Mouse (Mus musculus) forebrain, embryonic 15.5 days (tissue): ENCODE measurements around the gene Slc9a2. TPM values are rescaled to one million over a fixed set of nuclear protein-coding genes. Genes with fewer than 3 reads are reported as not detected.
"Not testable (repeated sequence)": the region's sequence is repeated elsewhere in the genome, so short reads cannot be mapped to it uniquely, and the experiment has no call there.

Experiments used
- ATAC-seq: fragments of 200-750 bp; cut with Nextera tagmentation; replicated peaks from 2 replicates; pipeline ENCODE4 v1.8.0; 2017; ENCODE audit warnings: mild to moderate bottlenecking, moderate TSS enrichment, moderate library complexity
- H3K27ac ChIP-seq: fragments of 300-500 bp; sonication (generic); replicated peaks from 2 replicates; pipeline ENCODE4 v1.5.1; 2015; ENCODE audit warnings: mild to moderate bottlenecking, inconsistent platforms
- H3K27me3 ChIP-seq: fragments of 300-500 bp; sonication (generic); 2 replicates; pipeline ENCODE4 v1.6.1; 2015; ENCODE audit warnings: inconsistent platforms
- H3K36me3 ChIP-seq: fragments of 300-500 bp; sonication (generic); 2 replicates; pipeline ENCODE4 v1.6.1; 2015; ENCODE audit warnings: mild to moderate bottlenecking, inconsistent platforms
- H3K4me1 ChIP-seq: fragments of 300-500 bp; sonication (generic); 2 replicates; pipeline ENCODE4 v1.6.1; 2015; ENCODE audit warnings: inconsistent platforms
- H3K4me2 ChIP-seq: fragments of 300-500 bp; sonication (generic); replicated peaks from 2 replicates; pipeline ENCODE4 v1.6.1; 2015; ENCODE audit warnings: mild to moderate bottlenecking, inconsistent platforms
- H3K4me3 ChIP-seq: fragments of 300-500 bp; sonication (generic); 2 replicates; pipeline ENCODE4 v1.5.1; 2015; ENCODE audit warnings: mild to moderate bottlenecking, inconsistent platforms
- H3K9ac ChIP-seq: fragments of 300-500 bp; sonication (generic); replicated peaks from 2 replicates; pipeline ENCODE4 v1.6.1; 2015; ENCODE audit warnings: mild to moderate bottlenecking, inconsistent platforms
- H3K9me3 ChIP-seq: fragments of 300-500 bp; sonication (generic); 2 replicates; pipeline ENCODE4 v1.6.1; 2016; ENCODE audit warnings: inconsistent platforms
- WGBS: fragments of 180-500 bp; shearing (Covaris S2); methylation state at CpG from one replicate; pipeline ENCODE4 v1.1.7; 2015; ENCODE audit warnings: mixed read lengths; 5-methylcytosine and 5-hydroxymethylcytosine counted together
- polyA plus RNA-seq: library from polyadenylated mRNA; unstranded; fragments of >200 nt; fragmentation: Nextera tagmentation; extraction: Ambion mirVana; gene quantifications from 2 replicates; pipeline ENCODE4 v1.2.1, GENCODE M21; 2015

Gene Slc9a2
- polyA plus RNA-seq, 1 experiment from 2014 or later, result 0.09 TPM

DNA sequence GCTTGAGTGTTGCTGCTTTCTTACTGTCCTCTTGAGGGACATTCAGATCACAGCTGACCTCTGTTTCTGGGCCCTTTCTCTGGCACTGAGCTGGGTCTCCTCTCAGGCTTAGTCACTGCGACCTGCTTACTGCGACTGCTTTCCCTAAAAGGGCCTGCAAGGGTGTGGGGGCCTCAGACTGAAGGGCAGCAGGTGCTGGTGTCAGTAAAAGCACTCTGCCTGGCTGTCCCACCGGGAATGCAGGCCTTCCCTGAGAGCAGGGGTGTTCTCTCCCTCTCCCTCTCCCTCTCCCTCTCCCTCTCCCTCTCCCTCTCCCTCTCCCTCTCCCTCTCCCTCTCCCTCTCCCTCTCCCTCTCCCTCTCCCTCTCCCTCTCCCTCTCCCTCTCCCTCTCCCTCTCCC lies 12.9 kb upstream of the Slc9a2 start:
- not testable (repeated sequence) for H3K4me2 ChIP-seq, H3K4me1 ChIP-seq, ATAC-seq, H3K36me3 ChIP-seq, H3K4me3 ChIP-seq, H3K27me3 ChIP-seq, H3K9ac ChIP-seq, H3K9me3 ChIP-seq, H3K27ac ChIP-seq
- 13% methylated on average over 3 of the region's 3 CpGs for WGBS

DNA sequence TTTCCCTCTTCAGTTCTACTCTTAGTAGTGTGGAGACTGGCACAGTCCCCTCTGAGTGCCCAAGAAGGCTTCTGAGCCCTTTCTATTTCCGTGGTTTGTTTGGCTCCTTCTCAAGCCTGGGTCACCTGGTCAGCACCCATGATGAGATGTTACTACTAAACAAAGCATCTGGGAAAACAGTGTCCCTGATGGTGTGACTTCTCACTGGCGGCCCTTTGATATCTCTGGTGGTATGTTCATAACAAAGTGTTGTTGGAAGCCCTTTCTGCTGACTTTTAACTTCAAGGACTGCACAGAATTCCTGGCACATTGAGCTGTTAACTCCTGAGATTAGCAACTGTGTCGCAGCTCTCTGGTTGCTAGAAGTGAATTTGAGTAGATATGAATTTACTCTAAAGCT lies 10.3 kb upstream of the Slc9a2 start:
- no peaks in the 10 kb centered on the region for H3K9me3 ChIP-seq
- H3K4me2 ChIP-seq, result no peak overlapping the region
- H3K4me1 ChIP-seq, result no peaks in the 10 kb centered on the region
- 84% methylated on average over 3 of the region's 3 CpGs for WGBS
- H3K27ac ChIP-seq, result no peak overlapping the region
- no peaks in the 10 kb centered on the region for H3K27me3 ChIP-seq
- no peaks in the 10 kb centered on the region for H3K36me3 ChIP-seq
- no peak overlapping the region for H3K4me3 ChIP-seq
- no peak for ATAC-seq
- no peak overlapping the region for H3K9ac ChIP-seq

DNA sequence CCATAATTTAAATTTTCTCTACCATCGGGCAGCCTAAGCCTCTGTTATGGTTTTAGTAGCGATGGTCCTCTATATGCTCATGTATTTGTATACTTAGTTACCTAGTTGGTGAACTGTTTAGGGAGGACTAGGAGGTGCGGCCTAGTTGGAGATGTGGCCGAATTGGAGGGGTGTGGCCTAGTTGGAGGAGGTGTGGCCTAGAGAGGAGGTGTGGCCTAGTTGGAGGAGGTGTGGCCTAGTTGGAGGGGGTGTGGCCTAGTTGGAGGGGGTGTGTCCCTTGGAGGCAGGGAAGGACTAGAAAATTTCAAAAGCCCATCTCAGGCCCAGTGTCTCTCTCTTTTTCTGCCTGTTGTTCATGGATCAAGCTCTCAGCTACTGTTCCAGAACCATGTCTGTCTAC lies 8.9 kb upstream of the Slc9a2 start:
- no peaks in the 10 kb centered on the region for H3K36me3 ChIP-seq
- H3K27me3 ChIP-seq, result no peaks in the 10 kb centered on the region
- ATAC-seq, result no peak
- no peaks in the 10 kb centered on the region for H3K4me1 ChIP-seq
- no peak overlapping the region for H3K4me3 ChIP-seq
- H3K27ac ChIP-seq, result no peak overlapping the region
- no peak overlapping the region for H3K9ac ChIP-seq
- no peaks in the 10 kb centered on the region for H3K9me3 ChIP-seq
- H3K4me2 ChIP-seq, result no peak overlapping the region
- 95% methylated on average over 4 of the region's 4 CpGs for WGBS

DNA sequence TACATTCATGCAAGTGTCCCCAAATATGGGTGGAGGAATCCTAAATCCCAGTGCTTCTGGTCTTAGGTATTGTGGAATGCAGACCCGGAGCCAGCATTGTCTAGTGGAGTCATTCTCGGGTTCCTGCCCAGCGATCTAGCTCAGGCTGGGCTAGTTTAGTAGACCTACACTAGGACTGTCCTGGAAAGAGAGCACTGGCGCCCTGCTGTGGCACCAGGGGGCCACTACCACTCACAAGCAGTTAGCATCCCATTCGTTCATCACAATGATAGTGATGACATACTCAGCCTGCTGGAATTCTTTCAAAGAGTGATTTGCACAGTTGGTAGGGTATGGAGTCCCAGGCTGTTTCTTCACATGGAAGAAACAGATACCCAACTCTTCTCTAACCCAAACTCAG lies 3.1 kb upstream of the Slc9a2 start:
- H3K27me3 ChIP-seq, result peaks cover 32% of the 10 kb centered on the region
- no peak overlapping the region for H3K4me3 ChIP-seq
- H3K9me3 ChIP-seq, result no peaks in the 10 kb centered on the region
- ATAC-seq, result no peak
- H3K4me2 ChIP-seq, result no peak overlapping the region
- 54% methylated on average over 5 of the region's 5 CpGs for WGBS
- H3K4me1 ChIP-seq, result peaks cover 21% of the 10 kb centered on the region
- H3K36me3 ChIP-seq, result no peaks in the 10 kb centered on the region
- H3K27ac ChIP-seq, result no peak overlapping the region
- H3K9ac ChIP-seq, result no peak overlapping the region

DNA sequence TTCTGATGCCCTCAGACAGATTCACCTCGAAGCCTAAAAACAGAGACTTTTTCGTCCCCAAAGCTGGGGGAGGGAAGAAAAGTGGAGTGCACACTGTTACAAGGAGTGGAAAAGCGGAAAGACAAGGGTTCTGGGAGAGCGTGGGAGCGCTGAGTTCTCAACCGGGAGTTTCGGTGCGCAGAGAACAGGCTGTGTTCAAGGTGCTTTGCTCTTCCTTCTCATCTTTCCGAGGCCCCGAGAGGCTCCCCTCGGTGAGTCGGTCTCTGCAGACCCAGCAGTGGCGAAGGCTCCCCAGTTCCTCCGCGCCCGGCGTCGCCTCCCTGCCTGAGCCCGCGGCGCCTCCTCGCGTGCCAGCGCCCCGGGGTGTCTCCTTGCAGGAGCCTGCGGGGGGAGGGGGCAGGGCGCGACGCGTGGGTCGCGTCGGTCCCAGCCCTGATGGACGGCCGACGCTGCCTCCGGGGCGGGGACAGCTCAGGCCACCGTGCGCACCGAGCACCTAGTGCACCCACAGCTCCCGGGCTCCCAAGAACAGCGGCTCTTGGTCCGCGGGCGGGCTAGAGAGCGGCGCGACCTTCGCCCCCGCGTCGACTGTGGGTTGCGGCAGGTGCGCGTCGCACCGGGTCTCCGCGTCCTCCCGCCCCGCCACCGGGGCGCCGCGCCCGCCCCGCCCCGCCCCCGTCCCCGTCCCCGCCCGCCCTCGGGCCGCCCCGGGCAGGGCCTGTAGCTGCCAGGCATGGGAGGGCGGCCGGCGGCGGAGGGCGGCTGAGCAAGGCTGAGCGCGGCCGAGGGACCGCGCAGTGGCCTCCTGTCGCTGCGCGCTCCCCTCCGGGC lies 709 bp downstream of the Slc9a2 start:
- Histone ChIP-seq H3K9ac (peak overlapping the region; percentile 53), H3K4me2 (peak overlapping the region; percentile 100), H3K36me3 (no peaks in the 10 kb centered on the region), H3K9me3 (no peaks in the 10 kb centered on the region), H3K27ac (no peak overlapping the region), H3K27me3 (peaks cover 48% of the 10 kb centered on the region), H3K4me3 (peak overlapping the region; percentile 64), H3K4me1 (peaks cover 21% of the 10 kb centered on the region)
- ATAC-seq, result peak; percentile 84
- under 1% methylated on average over 66 of the region's 90 CpGs for WGBS

DNA sequence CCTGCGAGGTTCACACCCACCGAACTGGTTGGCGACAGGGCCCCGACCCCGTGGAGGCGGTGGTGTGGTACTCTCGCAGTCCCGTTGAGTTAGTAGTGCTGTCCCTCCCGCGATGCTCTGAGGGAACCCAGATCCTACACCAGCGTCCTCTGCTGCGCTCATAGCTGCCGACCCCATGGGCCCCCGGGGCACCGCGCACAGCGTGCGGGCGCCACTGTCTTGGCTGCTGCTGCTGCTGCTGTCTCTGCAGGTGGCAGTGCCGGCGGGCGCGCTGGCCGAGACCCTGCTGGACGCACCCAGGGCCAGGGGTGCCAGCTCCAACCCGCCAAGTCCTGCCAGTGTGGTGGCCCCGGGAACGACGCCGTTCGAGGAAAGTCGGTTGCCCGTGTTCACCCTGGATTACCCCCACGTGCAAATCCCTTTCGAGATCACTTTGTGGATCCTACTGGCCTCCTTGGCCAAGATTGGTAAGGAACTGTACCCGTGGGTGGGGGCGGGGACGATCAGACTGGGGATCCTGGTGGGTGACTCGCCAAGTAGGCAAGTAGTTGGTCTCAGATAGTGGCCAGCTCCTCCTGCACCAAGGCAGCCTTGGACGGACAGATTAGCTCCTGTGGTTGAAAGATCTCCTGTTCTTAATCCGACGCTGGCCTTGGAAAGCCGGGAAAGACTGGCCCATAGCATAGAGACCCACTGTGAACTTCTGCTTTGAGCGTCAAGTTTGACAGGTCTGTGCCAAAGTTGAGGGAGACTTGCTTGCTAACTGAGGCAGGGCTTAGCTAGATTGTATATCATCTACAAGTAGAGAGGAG lies 1.5 kb downstream of the Slc9a2 start:
- no peak; the same call in none of the 2 replicates for ATAC-seq

DNA sequence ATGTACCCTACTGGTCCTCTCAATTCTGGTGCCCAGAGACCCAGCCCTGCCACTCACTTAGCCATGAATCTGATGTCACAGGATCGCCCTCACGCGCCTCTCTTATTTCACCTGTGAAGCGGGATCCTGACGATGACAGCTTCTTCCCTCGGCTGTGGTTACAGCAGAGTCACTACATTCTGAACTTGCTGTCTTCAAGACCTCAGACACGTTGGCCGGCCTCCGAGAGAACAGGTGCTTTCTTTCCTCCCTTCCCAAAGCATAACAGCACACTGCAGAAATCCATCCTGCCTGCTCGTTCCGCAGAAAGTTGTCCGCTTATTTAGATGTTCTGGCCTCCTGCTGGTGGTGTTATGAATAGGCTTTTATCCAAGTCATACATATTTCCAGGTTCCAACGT lies 13.9 kb downstream of the Slc9a2 start:
- H3K4me2 ChIP-seq, result no peak overlapping the region
- H3K27me3 ChIP-seq, result no peaks in the 10 kb centered on the region
- no peaks in the 10 kb centered on the region for H3K4me1 ChIP-seq
- H3K36me3 ChIP-seq, result no peaks in the 10 kb centered on the region
- H3K9ac ChIP-seq, result no peak overlapping the region
- no peak overlapping the region for H3K4me3 ChIP-seq
- WGBS, result 84% methylated on average over 13 of the region's 13 CpGs
- H3K9me3 ChIP-seq, result no peaks in the 10 kb centered on the region
- H3K27ac ChIP-seq, result no peak overlapping the region
- ATAC-seq, result no peak

More for the DNA sequence above, 1.5 kb downstream of the Slc9a2 start:
- Histone ChIP-seq H3K4me1 (peaks cover 21% of the 10 kb centered on the region), H3K4me2 (peak overlapping the region; percentile 100), H3K27ac (no peak overlapping the region), H3K4me3 (peak overlapping the region; percentile 64), H3K36me3 (no peaks in the 10 kb centered on the region), H3K9me3 (no peaks in the 10 kb centered on the region), H3K27me3 (peaks cover 48% of the 10 kb centered on the region), H3K9ac (peak overlapping the region; percentile 53)
- WGBS, result 4% methylated on average over 44 of the region's 44 CpGs

DNA sequence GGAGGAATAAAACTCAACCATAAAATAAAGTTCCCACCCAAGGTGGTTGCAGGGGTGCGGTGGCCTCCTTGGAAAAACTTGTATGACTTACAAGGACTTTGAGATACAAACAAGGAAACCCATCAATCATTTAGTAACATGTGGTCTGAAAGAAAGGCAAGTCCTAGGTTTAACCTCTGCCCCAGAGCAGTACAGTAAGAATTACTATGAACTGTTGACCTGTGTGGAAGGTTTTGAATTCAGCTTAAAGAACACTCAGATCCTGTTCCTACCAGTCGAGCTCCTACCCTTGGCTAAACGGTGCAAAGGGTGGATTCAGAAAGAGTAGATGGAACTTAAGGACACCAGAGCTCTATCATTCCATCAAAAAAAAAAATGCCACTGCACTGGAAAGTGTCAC lies 16.1 kb downstream of the Slc9a2 start:
- Histone ChIP-seq H3K27ac (no peak overlapping the region), H3K36me3 (no peaks in the 10 kb centered on the region), H3K4me3 (no peak overlapping the region), H3K4me2 (no peak overlapping the region), H3K27me3 (no peaks in the 10 kb centered on the region), H3K4me1 (no peaks in the 10 kb centered on the region), H3K9me3 (no peaks in the 10 kb centered on the region), H3K9ac (no peak overlapping the region)
- no peak for ATAC-seq
- 94% methylated on average over 3 of the region's 3 CpGs for WGBS

DNA sequence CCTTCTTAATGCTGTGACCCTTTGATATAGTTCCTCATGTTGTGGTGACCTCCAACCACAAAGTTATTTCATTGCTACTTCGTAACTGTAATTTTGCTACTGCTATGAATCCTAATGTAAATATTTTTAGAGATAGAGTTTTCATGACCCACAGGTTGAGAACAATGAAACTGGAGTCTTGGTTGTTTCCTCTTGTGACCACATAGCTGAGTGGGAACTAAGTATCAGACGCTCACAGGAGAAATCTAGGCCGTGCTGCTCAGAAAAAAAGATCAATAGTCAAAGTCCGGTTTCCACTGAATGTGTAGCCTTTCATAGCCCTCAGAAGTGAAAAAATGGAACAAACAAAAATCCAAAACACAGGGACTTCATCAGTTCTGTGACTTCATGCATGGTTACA lies 24.7 kb downstream of the Slc9a2 start:
- Histone ChIP-seq H3K36me3 (no peaks in the 10 kb centered on the region), H3K27ac (no peak overlapping the region), H3K4me3 (no peak overlapping the region), H3K27me3 (no peaks in the 10 kb centered on the region), H3K9ac (no peak overlapping the region), H3K4me1 (no peaks in the 10 kb centered on the region), H3K4me2 (no peak overlapping the region), H3K9me3 (no peaks in the 10 kb centered on the region)
- WGBS, result 89% methylated on average over 4 of the region's 4 CpGs
- no peak for ATAC-seq

DNA sequence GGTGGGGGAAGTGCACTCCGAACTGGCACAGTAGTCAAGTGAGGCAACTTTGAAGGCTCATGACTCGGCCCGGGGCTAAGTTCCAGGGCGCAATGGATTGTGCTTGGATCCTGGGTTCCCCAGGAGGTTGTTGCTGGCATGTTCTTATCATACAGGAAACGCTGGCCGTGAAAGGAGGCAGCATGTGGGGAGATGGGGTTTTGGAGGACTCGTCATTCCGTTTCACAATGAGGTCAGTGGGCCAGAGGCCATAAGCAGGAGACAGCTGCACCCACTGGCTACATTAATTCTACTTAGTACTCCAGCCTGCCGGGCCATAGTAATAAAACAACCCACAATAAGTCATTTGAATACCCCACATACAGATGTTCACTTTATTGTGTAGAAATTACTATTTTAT lies 34.6 kb downstream of the Slc9a2 start:
- Histone ChIP-seq H3K4me2 (no peak overlapping the region), H3K9ac (no peak overlapping the region), H3K9me3 (no peaks in the 10 kb centered on the region), H3K4me1 (no peaks in the 10 kb centered on the region), H3K27me3 (no peaks in the 10 kb centered on the region), H3K27ac (no peak overlapping the region), H3K4me3 (no peak overlapping the region), H3K36me3 (no peaks in the 10 kb centered on the region)
- no peak for ATAC-seq
- WGBS, result 88% methylated on average over 9 of the region's 9 CpGs

DNA sequence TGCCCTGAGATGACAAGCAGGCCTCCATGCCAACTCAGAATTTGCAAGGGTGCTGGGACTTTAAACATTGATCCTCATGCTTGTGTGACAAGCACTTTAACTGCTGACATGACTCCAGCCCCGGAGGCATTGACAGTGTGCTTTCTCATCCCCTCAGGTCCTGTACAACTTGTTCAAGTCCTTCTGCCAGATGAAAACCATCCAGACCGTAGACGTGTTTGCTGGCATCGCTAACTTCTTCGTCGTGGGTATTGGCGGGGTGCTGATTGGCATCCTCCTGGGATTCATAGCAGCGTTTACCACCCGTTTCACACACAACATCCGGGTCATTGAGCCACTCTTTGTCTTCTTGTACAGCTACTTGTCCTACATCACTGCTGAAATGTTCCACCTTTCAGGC lies 45.7 kb downstream of the Slc9a2 start:
- Histone ChIP-seq H3K4me2 (no peak overlapping the region), H3K27me3 (no peaks in the 10 kb centered on the region), H3K4me3 (no peak overlapping the region), H3K27ac (no peak overlapping the region), H3K9me3 (no peaks in the 10 kb centered on the region), H3K36me3 (no peaks in the 10 kb centered on the region), H3K9ac (no peak overlapping the region), H3K4me1 (no peaks in the 10 kb centered on the region)
- ATAC-seq, result no peak
- 76% methylated on average over 10 of the region's 10 CpGs for WGBS

DNA sequence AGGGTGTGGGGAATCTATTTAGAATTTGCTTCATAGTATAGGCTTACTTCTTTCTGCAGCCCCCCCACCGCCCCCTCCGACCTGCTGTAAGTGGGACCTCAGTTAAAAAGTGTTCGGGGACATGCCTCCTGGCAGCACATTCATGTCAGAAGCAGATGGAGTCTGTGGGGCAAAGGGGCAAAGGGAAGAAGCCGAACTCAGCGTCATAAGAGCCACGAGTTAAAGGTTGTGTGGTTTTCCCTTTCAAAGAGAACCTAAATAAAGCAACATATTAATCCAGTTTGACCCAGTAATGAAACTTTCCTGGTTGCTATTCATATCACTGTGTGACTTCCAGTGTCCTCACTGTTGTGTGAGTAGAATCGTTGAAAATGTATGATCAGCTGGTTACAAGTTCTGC lies 47.0 kb downstream of the Slc9a2 start:
- no peaks in the 10 kb centered on the region for H3K4me1 ChIP-seq
- H3K4me3 ChIP-seq, result no peak overlapping the region
- ATAC-seq, result no peak
- H3K27ac ChIP-seq, result no peak overlapping the region
- no peaks in the 10 kb centered on the region for H3K36me3 ChIP-seq
- no peak overlapping the region for H3K4me2 ChIP-seq
- no peaks in the 10 kb centered on the region for H3K9me3 ChIP-seq
- WGBS, result 93% methylated on average over 7 of the region's 7 CpGs
- no peak overlapping the region for H3K9ac ChIP-seq
- H3K27me3 ChIP-seq, result no peaks in the 10 kb centered on the region
